Mouse (Mus musculus) C2C12 (cell line): ENCODE measurements around the gene Lrrc2.

Source experiments
- CTCF ChIP-seq: IDR thresholded peaks from one replicate; pipeline ENCODE4 v1.5.1; 2011; ENCODE audit not compliant: control insufficient read depth, insufficient read depth, insufficient read length
- MAX ChIP-seq: IDR thresholded peaks from one replicate; pipeline ENCODE4 v1.6.1; 2011; ENCODE audit warnings: mild to moderate bottlenecking, control low read depth
- MYOD1 ChIP-seq: IDR thresholded peaks from one replicate; pipeline ENCODE4 v1.6.1; 2011; ENCODE audit warnings: low read depth; ENCODE audit not compliant: control insufficient read depth, insufficient read length
- MYOG ChIP-seq: IDR thresholded peaks from one replicate; pipeline ENCODE4 v1.6.1; 2011; ENCODE audit not compliant: control insufficient read depth, insufficient read length; ENCODE audit errors: extremely low read depth
- USF1 ChIP-seq: IDR thresholded peaks from one replicate; pipeline ENCODE4 v1.6.1; 2011; ENCODE audit warnings: low read depth, mild to moderate bottlenecking, control low read depth, moderate library complexity

- TF ChIP-seq CTCF (no peak), MYOD1 (no peak), MAX (no peak), MYOG (no peak), USF1 (no peak)
Observed at GRCm38 (mm10) chr9:110950109-110950508, 1.2 kb upstream of the Lrrc2 start.
